Mouse (Mus musculus) hindbrain, embryonic 11.5 days (tissue): Measurements from ENCODE around the gene Frmd4a. TPM values are rescaled to one million over a fixed set of nuclear protein-coding genes. Genes with fewer than 3 reads are reported as not detected.

Experiments
- ATAC-seq: fragments of 200-750 bp; cut with Nextera tagmentation; 2 replicates; pipeline ENCODE4 v1.8.0; 2017; ENCODE audit warnings: mild to moderate bottlenecking, moderate TSS enrichment, moderate library complexity; ENCODE audit not compliant: low FRiP score
- DNase-seq: peaks from one replicate; pipeline ENCODE4 v3.0.0-alpha.2; 2015; ENCODE audit warnings: low spot score
- H3K27ac ChIP-seq: fragments of 300-500 bp; sonication (generic); 2 replicates; pipeline ENCODE4 v1.5.1; 2014; ENCODE audit warnings: mild to moderate bottlenecking, low read depth, low read length
- H3K27me3 ChIP-seq: fragments of 300-500 bp; sonication (generic); 2 replicates; pipeline ENCODE4 v1.6.1; 2014; ENCODE audit warnings: mild to moderate bottlenecking, low read length, moderate library complexity, mixed read lengths; ENCODE audit not compliant: control insufficient read depth, insufficient read depth
- H3K36me3 ChIP-seq: fragments of 300-500 bp; sonication (generic); 2 replicates; pipeline ENCODE4 v1.6.1; 2014; ENCODE audit warnings: mild to moderate bottlenecking, low read length, moderate library complexity, mixed read lengths; ENCODE audit not compliant: control insufficient read depth, insufficient read depth
- H3K4me1 ChIP-seq: fragments of 300-500 bp; sonication (generic); replicated peaks from 2 replicates; pipeline ENCODE4 v1.6.1; 2014; ENCODE audit warnings: low read length, mixed read lengths; ENCODE audit not compliant: control insufficient read depth, insufficient read depth
- H3K4me2 ChIP-seq: fragments of 300-500 bp; sonication (generic); replicated peaks from 2 replicates; pipeline ENCODE4 v1.6.1; 2014; ENCODE audit warnings: mild to moderate bottlenecking, low read depth, low read length
- H3K4me3 ChIP-seq: fragments of 300-500 bp; sonication (generic); 2 replicates; pipeline ENCODE4 v1.5.1; 2014; ENCODE audit warnings: low read depth, low read length
- H3K9ac ChIP-seq: fragments of 300-500 bp; sonication (generic); 2 replicates; pipeline ENCODE4 v1.6.1; 2014; ENCODE audit warnings: low read depth, low read length
- H3K9me3 ChIP-seq: fragments of 300-500 bp; sonication (generic); 2 replicates; pipeline ENCODE4 v1.6.1; 2016; ENCODE audit warnings: low read length; ENCODE audit not compliant: control insufficient read depth
- WGBS: fragments of 180-500 bp; shearing (Covaris S2); extraction: QIAGEN DNeasy Blood & Tissue Kit; methylation state at CpG from one replicate; pipeline ENCODE4 v1.1.7; 2014; 5-methylcytosine and 5-hydroxymethylcytosine counted together
- polyA plus RNA-seq: library from polyadenylated mRNA; unstranded; fragments of >200 nt; fragmentation: Nextera tagmentation; extraction: Ambion mirVana; gene quantifications from 2 replicates; pipeline ENCODE4 v1.2.1, GENCODE M21; 2014

Frmd4a gene
- polyA plus RNA-seq, 1 experiment from 2014 or later = 72.7 TPM

DNA sequence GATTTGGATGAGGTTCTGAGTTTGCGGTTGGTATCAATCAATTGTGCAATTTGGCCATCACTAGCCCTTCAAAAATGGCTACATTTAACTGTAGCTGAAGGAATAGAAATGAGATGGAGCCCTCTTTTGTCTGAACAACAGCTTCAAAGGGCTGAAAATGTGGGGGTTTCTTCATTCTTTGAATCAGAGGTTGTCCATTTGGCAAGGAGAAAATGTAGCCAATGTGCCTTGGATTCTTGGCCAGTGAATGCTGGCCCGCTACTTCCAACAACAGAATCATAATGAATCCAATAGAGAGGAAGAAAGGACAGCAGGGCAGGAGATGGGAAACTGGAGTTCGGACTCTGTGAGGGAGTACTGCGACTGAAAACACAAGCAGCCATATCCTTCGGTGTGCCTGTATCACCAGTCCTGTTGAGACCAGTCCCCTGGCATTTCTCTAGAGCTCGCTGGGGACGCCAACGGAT lies 19.2 kb downstream of the Frmd4a start:
- no peaks in the 10 kb centered on the region for H3K4me1 ChIP-seq
- no peak for DNase-seq
- WGBS = 89% methylated on average over 8 of the region's 8 CpGs
- no peak overlapping the region for H3K4me3 ChIP-seq
- H3K9ac ChIP-seq = no peak overlapping the region
- no peaks in the 10 kb centered on the region for H3K9me3 ChIP-seq
- no peak overlapping the region for H3K27ac ChIP-seq
- ATAC-seq = no peak
- no peaks in the 10 kb centered on the region for H3K27me3 ChIP-seq
- no peaks in the 10 kb centered on the region for H3K36me3 ChIP-seq
- H3K4me2 ChIP-seq = no peak overlapping the region

DNA sequence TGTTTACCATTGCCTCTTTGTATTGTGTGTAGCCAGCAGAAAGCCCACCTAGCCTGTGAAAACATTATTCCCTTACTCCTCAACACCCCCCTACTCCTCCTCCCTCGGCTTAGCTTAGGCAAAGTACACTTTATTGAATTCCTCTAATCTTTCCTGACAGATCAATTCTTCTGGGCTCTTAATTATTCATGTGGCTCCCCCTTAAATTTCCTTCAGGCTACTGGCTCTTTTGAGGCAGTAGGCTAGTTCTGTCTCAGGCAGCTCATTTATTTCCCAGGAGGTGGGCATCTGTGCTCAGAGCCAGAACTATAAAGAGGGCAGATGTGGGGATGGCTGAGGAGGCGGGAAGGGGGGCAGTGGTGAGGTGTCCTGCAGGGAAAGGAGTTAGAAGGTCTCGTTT lies 24.5 kb downstream of the Frmd4a start:
- WGBS = 17% methylated on average over 3 of the region's 3 CpGs
- Histone ChIP-seq H3K4me3 (no peak overlapping the region), H3K9me3 (no peaks in the 10 kb centered on the region), H3K27ac (no peak overlapping the region), H3K4me2 (no peak overlapping the region), H3K4me1 (no peaks in the 10 kb centered on the region), H3K9ac (no peak overlapping the region), H3K27me3 (no peaks in the 10 kb centered on the region), H3K36me3 (no peaks in the 10 kb centered on the region)
- peak; percentile 15 for DNase-seq
- peak; percentile 88 for ATAC-seq

DNA sequence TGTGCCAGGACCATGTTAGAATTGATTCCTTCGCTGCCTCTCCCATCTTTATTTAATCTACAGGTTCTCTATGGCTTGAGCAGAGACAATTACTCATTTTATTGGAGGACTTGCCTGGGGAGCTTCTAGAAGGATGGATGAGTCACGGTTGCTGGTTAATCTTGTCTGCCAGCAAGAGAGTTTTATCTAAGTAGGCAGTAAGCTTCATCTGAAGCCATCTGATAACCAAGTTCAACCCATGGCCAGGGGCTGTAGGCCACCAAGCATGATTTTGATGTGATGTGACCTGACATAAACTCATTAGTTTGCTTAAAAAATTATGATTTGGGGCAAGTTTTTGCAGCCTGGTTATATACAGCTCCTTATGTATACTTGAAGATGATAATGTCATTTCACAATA lies 38.0 kb downstream of the Frmd4a start:
- H3K4me1 ChIP-seq = no peaks in the 10 kb centered on the region
- H3K4me2 ChIP-seq = no peak overlapping the region
- DNase-seq = no peak
- H3K9ac ChIP-seq = no peak overlapping the region
- H3K9me3 ChIP-seq = no peaks in the 10 kb centered on the region
- ATAC-seq = no peak
- H3K36me3 ChIP-seq = no peaks in the 10 kb centered on the region
- H3K27me3 ChIP-seq = no peaks in the 10 kb centered on the region
- 88% methylated on average over 2 of the region's 2 CpGs for WGBS
- no peak overlapping the region for H3K4me3 ChIP-seq
- no peak overlapping the region for H3K27ac ChIP-seq

DNA sequence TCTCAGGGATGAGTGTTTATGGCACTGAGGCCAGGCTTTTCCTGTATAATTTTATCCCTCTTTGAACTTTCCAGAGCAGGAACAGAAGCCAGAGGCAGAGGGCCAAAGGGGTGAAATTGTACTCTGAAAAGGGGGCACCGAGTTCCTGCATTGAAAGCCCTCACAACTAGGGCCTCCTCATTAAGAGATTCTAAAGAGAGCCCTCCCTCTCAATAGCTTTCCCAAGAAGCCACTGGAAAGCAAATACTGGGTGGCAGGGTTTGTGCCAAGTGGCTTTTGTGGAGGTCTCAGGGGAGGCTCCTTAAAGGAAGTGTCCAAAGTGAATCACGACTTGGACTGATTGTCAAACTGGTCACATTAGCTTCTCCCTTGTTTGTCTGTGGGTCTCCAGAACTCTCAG lies 43.2 kb downstream of the Frmd4a start:
- 54% methylated on average over 2 of the region's 2 CpGs for WGBS
- no peak overlapping the region for H3K4me2 ChIP-seq
- no peaks in the 10 kb centered on the region for H3K36me3 ChIP-seq
- H3K9me3 ChIP-seq = no peaks in the 10 kb centered on the region
- no peak overlapping the region for H3K4me3 ChIP-seq
- ATAC-seq = no peak
- DNase-seq = no peak
- H3K27me3 ChIP-seq = no peaks in the 10 kb centered on the region
- H3K27ac ChIP-seq = no peak overlapping the region
- H3K4me1 ChIP-seq = no peaks in the 10 kb centered on the region
- no peak overlapping the region for H3K9ac ChIP-seq

DNA sequence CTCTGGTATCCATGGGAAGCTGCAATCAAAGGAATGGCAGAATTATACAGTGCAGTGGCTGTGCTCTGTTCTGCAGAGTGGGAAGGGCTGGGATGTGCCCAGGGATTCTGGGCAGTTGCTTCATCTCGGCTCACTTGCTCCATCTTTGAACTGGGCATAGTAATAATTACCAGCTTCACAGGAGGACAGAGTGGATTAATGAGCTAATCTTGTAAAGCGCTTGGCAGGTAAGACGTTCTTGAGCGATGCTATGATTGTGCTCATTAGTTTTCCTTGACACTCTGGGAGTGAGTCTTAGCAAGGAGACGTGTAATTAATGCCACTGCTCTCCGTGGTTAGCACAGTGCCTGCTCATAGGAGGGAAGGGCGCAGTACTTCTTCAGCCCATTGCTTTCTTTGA lies 54.3 kb downstream of the Frmd4a start:
- Histone ChIP-seq H3K4me2 (no peak overlapping the region), H3K27me3 (no peaks in the 10 kb centered on the region), H3K9me3 (no peaks in the 10 kb centered on the region), H3K4me1 (no peaks in the 10 kb centered on the region), H3K4me3 (no peak overlapping the region), H3K9ac (no peak overlapping the region), H3K36me3 (no peaks in the 10 kb centered on the region), H3K27ac (no peak overlapping the region)
- no peak for DNase-seq
- WGBS = 71% methylated on average over 7 of the region's 7 CpGs
- ATAC-seq = peak; percentile 66

DNA sequence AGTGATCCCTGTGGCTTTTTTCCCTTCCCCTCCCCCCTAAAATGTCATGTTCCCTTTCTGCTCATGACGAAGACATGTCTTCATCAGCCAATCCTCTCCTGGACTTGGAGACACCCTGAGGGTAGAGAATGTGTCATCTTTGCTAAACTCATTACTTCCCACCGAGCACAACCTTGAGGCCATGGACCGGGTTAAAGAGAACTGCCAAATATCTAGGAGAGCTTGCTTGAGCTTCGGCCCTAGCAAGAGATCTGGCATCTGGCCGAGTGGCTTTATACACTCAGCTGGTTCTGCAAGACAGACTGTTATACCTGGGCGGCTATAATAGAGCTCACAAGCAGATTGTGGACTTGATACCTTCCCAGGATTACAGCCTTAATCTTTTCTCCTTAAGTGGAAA lies 66.4 kb downstream of the Frmd4a start:
- Histone ChIP-seq H3K36me3 (no peaks in the 10 kb centered on the region), H3K9ac (no peak overlapping the region), H3K4me3 (no peak overlapping the region), H3K27ac (no peak overlapping the region), H3K27me3 (no peaks in the 10 kb centered on the region), H3K4me1 (no peaks in the 10 kb centered on the region), H3K9me3 (no peaks in the 10 kb centered on the region), H3K4me2 (no peak overlapping the region)
- DNase-seq (no peak), ATAC-seq (no peak)
- 74% methylated on average over 6 of the region's 6 CpGs for WGBS

DNA sequence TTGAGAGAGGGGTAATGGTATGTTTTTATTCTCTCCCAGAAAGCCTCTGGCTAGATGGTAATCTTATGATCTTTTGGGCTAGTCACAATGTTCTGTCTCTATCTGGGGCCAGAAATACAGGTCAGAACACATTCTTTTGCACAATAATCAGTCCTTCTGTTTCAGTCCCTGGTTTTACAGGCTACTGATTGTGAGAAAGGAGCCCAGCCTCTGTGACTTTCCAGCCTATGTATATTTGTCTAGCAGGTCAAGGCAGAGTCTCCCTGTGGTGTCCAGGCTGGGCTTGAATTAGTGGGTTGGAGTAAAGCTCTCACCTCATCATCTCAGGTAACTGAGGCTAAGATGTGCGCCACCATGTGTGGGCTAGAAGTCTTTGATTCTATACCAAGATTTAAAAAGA lies 80.1 kb downstream of the Frmd4a start:
- Histone ChIP-seq H3K27ac (no peak overlapping the region), H3K36me3 (no peaks in the 10 kb centered on the region), H3K4me3 (no peak overlapping the region), H3K4me2 (no peak overlapping the region), H3K4me1 (0 out of 2 replicates have a peak, but pooled peaks cover 2% of the 10 kb centered on the region), H3K9ac (no peak overlapping the region), H3K9me3 (no peaks in the 10 kb centered on the region), H3K27me3 (no peaks in the 10 kb centered on the region)
- ATAC-seq (no peak), DNase-seq (no peak)
- 95% methylated on average over 1 of the region's 1 CpGs for WGBS

DNA sequence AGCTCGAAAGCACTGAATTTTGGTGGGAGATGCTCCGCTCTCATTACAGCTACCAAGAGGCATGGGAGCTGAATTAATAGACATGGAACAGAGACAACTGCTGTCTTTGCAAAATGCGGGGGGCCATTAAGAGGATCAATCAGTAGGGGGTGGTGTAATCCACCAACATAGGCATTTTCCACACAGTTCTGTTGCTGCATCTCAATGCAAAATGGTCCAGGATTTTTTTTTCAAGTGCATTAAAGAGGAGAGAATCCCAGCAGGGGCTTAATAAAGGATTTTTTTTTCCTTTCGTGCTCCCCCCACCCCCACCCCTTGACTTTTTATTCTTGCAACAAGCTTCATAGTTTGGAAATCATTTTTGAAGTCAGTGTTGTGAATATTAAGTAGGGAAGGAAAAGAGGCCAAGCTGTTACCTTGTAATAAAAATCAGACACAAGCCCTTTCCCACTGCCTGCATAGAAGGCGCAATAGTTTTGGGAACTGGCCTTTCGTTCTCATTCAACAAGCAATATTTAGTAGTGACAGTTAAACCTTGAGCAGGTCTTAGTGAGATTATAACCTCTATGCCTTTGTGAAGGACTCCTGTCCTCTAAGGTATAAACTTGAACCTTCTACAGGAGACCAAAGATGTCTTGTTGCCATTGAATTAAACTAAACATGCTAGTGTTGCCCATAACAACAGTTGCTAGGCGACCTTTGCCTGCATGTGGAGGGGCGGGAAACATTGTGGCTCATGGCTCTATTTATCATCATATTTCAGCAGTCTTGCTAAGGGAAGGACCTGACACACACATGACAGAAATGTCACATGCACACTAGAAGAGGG lies 81.6 kb downstream of the Frmd4a start:
- no peak overlapping the region for H3K4me2 ChIP-seq
- 52% methylated on average over 8 of the region's 8 CpGs for WGBS
- H3K4me1 ChIP-seq = 0 out of 2 replicates have a peak, but pooled peaks cover 2% of the 10 kb centered on the region
- ATAC-seq (peak; percentile 85), DNase-seq (peak; percentile 75)
- H3K9ac ChIP-seq = no peak overlapping the region
- peak overlapping the region; percentile 36; the same call in 1 of the 2 replicates for H3K27ac ChIP-seq
- H3K4me3 ChIP-seq = no peak overlapping the region
- no peaks in the 10 kb centered on the region for H3K36me3 ChIP-seq
- H3K27me3 ChIP-seq = no peaks in the 10 kb centered on the region
- H3K9me3 ChIP-seq = no peaks in the 10 kb centered on the region

DNA sequence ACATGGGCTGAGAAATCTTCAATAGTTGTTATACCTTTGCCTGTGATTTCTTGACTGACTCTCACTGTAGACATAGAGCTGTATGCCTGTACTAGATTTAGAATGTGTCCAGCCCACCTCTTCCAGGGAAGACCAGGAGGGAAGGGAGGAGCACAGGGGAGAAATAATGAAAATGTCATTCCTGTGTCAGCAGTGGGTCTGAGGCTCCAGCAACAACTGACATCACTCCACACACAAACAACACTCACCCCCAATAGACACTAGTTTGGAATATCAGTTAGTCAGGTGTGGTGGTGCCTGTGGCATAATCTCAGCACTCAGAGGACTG lies 82.2 kb downstream of the Frmd4a start:
- no peaks in the 10 kb centered on the region for H3K27me3 ChIP-seq
- no peaks in the 10 kb centered on the region for H3K36me3 ChIP-seq
- 0 out of 2 replicates have a peak overlapping the region, but pooled peaks have one; percentile 20 for H3K27ac ChIP-seq
- H3K4me2 ChIP-seq = no peak overlapping the region
- H3K4me1 ChIP-seq = 0 out of 2 replicates have a peak, but pooled peaks cover 2% of the 10 kb centered on the region
- no peak overlapping the region for H3K9ac ChIP-seq
- no peaks in the 10 kb centered on the region for H3K9me3 ChIP-seq
- no peak overlapping the region for H3K4me3 ChIP-seq
- peak; percentile 47 for ATAC-seq
- DNase-seq = no peak
